Mouse (Mus musculus) ES-Bruce4 (cell line): ENCODE results near the gene BC017158. TPM values are rescaled to one million over a fixed set of nuclear protein-coding genes. Genes with fewer than 3 reads are reported as not detected.

ENCODE experiments used
- H3K27ac ChIP-seq: 2 replicates; pipeline ENCODE4 v1.5.1; 2012; ENCODE audit warnings: low read length, inconsistent platforms; ENCODE audit not compliant: insufficient read depth
- H3K27me3 ChIP-seq: 2 replicates; pipeline ENCODE4 v1.6.1; 2012; ENCODE audit warnings: mild to moderate bottlenecking, low read length, inconsistent platforms; ENCODE audit not compliant: control insufficient read depth, poor library complexity, insufficient read depth, severe bottlenecking
- H3K36me3 ChIP-seq: 2 replicates; pipeline ENCODE4 v1.6.1; 2012; ENCODE audit warnings: inconsistent platforms, mild to moderate bottlenecking, low read length, moderate library complexity; ENCODE audit not compliant: control insufficient read depth, poor library complexity, insufficient read depth, severe bottlenecking
- H3K4me1 ChIP-seq: one replicate; pipeline ENCODE4 v1.8.1; 2011; ENCODE audit warnings: low read length; ENCODE audit not compliant: control insufficient read depth, insufficient read depth
- H3K4me3 ChIP-seq: 2 replicates; pipeline ENCODE4 v1.5.1; 2011; ENCODE audit warnings: low read depth, mild to moderate bottlenecking, low read length
- H3K9ac ChIP-seq: 2 replicates; pipeline ENCODE4 v1.6.1; 2012; ENCODE audit warnings: low read depth, mild to moderate bottlenecking, inconsistent platforms; ENCODE audit not compliant: poor library complexity, severe bottlenecking
- H3K9me3 ChIP-seq: replicated peaks from 2 replicates; pipeline ENCODE4 v1.6.1; 2012; ENCODE audit warnings: mild to moderate bottlenecking, low read length, inconsistent platforms; ENCODE audit not compliant: control insufficient read depth, poor library complexity, insufficient read depth, severe bottlenecking
- CTCF ChIP-seq: IDR thresholded peaks from one replicate; pipeline ENCODE4 v1.8.1; 2011; ENCODE audit warnings: low read depth, low read length
- EP300 ChIP-seq: IDR thresholded peaks from 2 replicates; pipeline ENCODE4 v1.6.1; 2011; ENCODE audit warnings: low read depth, low read length; ENCODE audit not compliant: insufficient read depth
- POLR2A ChIP-seq: IDR thresholded peaks from one replicate; pipeline ENCODE4 v1.8.1; 2011; ENCODE audit warnings: low read length; ENCODE audit not compliant: insufficient read depth
- polyA plus RNA-seq: library from polyadenylated mRNA; stranded (reverse); fragments of >200 nt; gene quantifications from 2 replicates; pipeline ENCODE4 v1.2.4, GENCODE M21; 2011; ENCODE audit warnings: low read depth; ENCODE audit not compliant: missing spikeins, insufficient read depth, insufficient read length

Gene BC017158
- polyA plus RNA-seq, 1 experiment: 7.5 TPM

GRCm38 (mm10) chr7:128302151-128302550 is 4.2 kb upstream of the BC017158 start:
- Histone ChIP-seq H3K27ac (no peak overlapping the region), H3K27me3 (no peaks in the 10 kb centered on the region), H3K36me3 (no peaks in the 10 kb centered on the region), H3K4me3 (no peak overlapping the region), H3K4me1 (no peaks in the 10 kb centered on the region), H3K9me3 (no peaks in the 10 kb centered on the region), H3K9ac (no peak overlapping the region)
- TF ChIP-seq CTCF (no peak), EP300 (no peak), POLR2A (no peak)

- Histone ChIP-seq H3K27me3 (no peaks in the 10 kb centered on the region), H3K4me1 (no peaks in the 10 kb centered on the region), H3K9ac (no peak overlapping the region), H3K36me3 (no peaks in the 10 kb centered on the region), H3K4me3 (no peak overlapping the region), H3K9me3 (no peaks in the 10 kb centered on the region), H3K27ac (no peak overlapping the region)
- TF ChIP-seq CTCF (no peak), EP300 (no peak), POLR2A (no peak)
Observed at GRCm38 (mm10) chr7:128300952-128301351, 3.0 kb upstream of the BC017158 start.

- H3K4me1 ChIP-seq: no peaks in the 10 kb centered on the region
- H3K4me3 ChIP-seq: no peak overlapping the region
- H3K9me3 ChIP-seq: no peaks in the 10 kb centered on the region
- H3K9ac ChIP-seq: peak overlapping the region; percentile 87
- no peak for TF ChIP-seq EP300
- TF ChIP-seq CTCF: no peak
- no peak for TF ChIP-seq POLR2A
- no peaks in the 10 kb centered on the region for H3K36me3 ChIP-seq
- H3K27me3 ChIP-seq: no peaks in the 10 kb centered on the region
- H3K27ac ChIP-seq: no peak overlapping the region
Observed at GRCm38 (mm10) chr7:128298481-128299342, 742 bp upstream of the BC017158 start.

GRCm38 (mm10) chr7:128297291-128297616 is 716 bp downstream of the BC017158 start:
- peak overlapping the region; percentile 87 for H3K4me3 ChIP-seq
- H3K27ac ChIP-seq: no peak overlapping the region
- H3K9me3 ChIP-seq: no peaks in the 10 kb centered on the region
- TF ChIP-seq EP300 (no peak), CTCF (no peak), POLR2A (no peak)
- H3K4me1 ChIP-seq: no peaks in the 10 kb centered on the region
- no peaks in the 10 kb centered on the region for H3K27me3 ChIP-seq
- H3K9ac ChIP-seq: peak overlapping the region; percentile 87
- H3K36me3 ChIP-seq: no peaks in the 10 kb centered on the region

GRCm38 (mm10) chr7:128296514-128296913 is 1.5 kb downstream of the BC017158 start:
- no peaks in the 10 kb centered on the region for H3K4me1 ChIP-seq
- H3K9ac ChIP-seq: no peak overlapping the region; the same call in 1 of the 2 replicates
- H3K4me3 ChIP-seq: no peak overlapping the region
- no peaks in the 10 kb centered on the region for H3K36me3 ChIP-seq
- TF ChIP-seq POLR2A (no peak), EP300 (no peak), CTCF (no peak)
- H3K9me3 ChIP-seq: no peaks in the 10 kb centered on the region
- no peaks in the 10 kb centered on the region for H3K27me3 ChIP-seq
- no peak overlapping the region for H3K27ac ChIP-seq

- H3K9me3 ChIP-seq: no peaks in the 10 kb centered on the region
- no peak overlapping the region for H3K4me3 ChIP-seq
- H3K27me3 ChIP-seq: no peaks in the 10 kb centered on the region
- H3K27ac ChIP-seq: no peak overlapping the region
- no peak overlapping the region for H3K9ac ChIP-seq
- no peaks in the 10 kb centered on the region for H3K4me1 ChIP-seq
- no peaks in the 10 kb centered on the region for H3K36me3 ChIP-seq
- TF ChIP-seq POLR2A: no peak
- TF ChIP-seq EP300: no peak
- TF ChIP-seq CTCF: no peak
Observed at GRCm38 (mm10) chr7:128294785-128295184, 3.2 kb downstream of the BC017158 start.
